Mouse (Mus musculus) embryonic facial prominence, embryonic 15.5 days (tissue): ENCODE measurements around the gene Hexim1. TPM values are rescaled to one million over a fixed set of nuclear protein-coding genes. Genes with fewer than 3 reads are reported as not detected.

ENCODE experiments used
- ATAC-seq: fragments of 200-750 bp; cut with Nextera tagmentation; 2 replicates; pipeline ENCODE4 v1.8.0; 2017; ENCODE audit warnings: low read depth, moderate TSS enrichment; ENCODE audit not compliant: insufficient number of reproducible peaks, low FRiP score, low TSS enrichment
- H3K27ac ChIP-seq: fragments of 300-500 bp; sonication (generic); replicated peaks from 2 replicates; pipeline ENCODE4 v1.5.1; 2015; ENCODE audit warnings: mild to moderate bottlenecking, inconsistent platforms
- H3K27me3 ChIP-seq: fragments of 300-500 bp; sonication (generic); 2 replicates; pipeline ENCODE4 v1.6.1; 2015; ENCODE audit warnings: inconsistent platforms
- H3K36me3 ChIP-seq: fragments of 300-500 bp; sonication (generic); 2 replicates; pipeline ENCODE4 v1.6.1; 2015; ENCODE audit warnings: mild to moderate bottlenecking, inconsistent platforms
- H3K4me1 ChIP-seq: fragments of 300-500 bp; sonication (generic); 2 replicates; pipeline ENCODE4 v1.6.1; 2015; ENCODE audit warnings: inconsistent platforms
- H3K4me2 ChIP-seq: fragments of 300-500 bp; sonication (generic); replicated peaks from 2 replicates; pipeline ENCODE4 v1.6.1; 2015; ENCODE audit warnings: mild to moderate bottlenecking, inconsistent platforms
- H3K4me3 ChIP-seq: fragments of 300-500 bp; sonication (generic); replicated peaks from 2 replicates; pipeline ENCODE4 v1.5.1; 2015; ENCODE audit warnings: mild to moderate bottlenecking, inconsistent platforms
- H3K9ac ChIP-seq: fragments of 300-500 bp; sonication (generic); 2 replicates; pipeline ENCODE4 v1.6.1; 2015; ENCODE audit warnings: inconsistent platforms
- H3K9me3 ChIP-seq: fragments of 300-500 bp; sonication (generic); replicated peaks from 2 replicates; pipeline ENCODE4 v1.6.1; 2016; ENCODE audit warnings: inconsistent platforms
- WGBS: fragments of 180-500 bp; shearing (Covaris S2); methylation state at CpG from one replicate; pipeline ENCODE4 v1.1.7; 2015; 5-methylcytosine and 5-hydroxymethylcytosine counted together
- polyA plus RNA-seq: library from polyadenylated mRNA; unstranded; fragments of >200 nt; fragmentation: Nextera tagmentation; extraction: Ambion mirVana; gene quantifications from 2 replicates; pipeline ENCODE4 v1.2.1, GENCODE M21; 2015

Gene Hexim1
- polyA plus RNA-seq, 1 experiment from 2014 or later: 5.9 TPM

DNA sequence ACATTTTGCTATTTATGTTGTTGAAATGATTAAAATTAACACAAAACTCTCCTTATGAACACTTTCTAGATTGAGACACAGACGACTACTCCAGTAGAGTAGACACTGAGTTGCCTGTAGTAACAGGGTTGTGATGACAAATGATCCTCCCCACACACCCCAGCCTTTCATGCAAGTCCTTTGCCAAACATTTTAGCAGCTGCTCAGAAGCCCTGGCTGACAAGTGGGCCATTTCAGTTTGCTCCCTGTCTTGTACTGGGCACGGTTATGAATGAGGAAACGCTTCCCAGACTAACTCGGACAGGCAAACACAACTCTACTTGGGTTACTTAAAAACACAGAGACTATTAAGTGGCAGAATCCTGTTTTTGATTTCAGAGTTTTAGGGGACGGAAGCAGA is 4.3 kb downstream of the Hexim1 start:
- Histone ChIP-seq H3K27me3 (no peaks in the 10 kb centered on the region), H3K4me2 (no peak overlapping the region)

GRCm38 (mm10) chr11:103131701-103132575 is 15.9 kb downstream of the Hexim1 start, which contains the start of gene Hexim2:
Gene Hexim2, plus strand, starts transcription at chr11:103132429.
- H3K36me3 ChIP-seq: no peaks in the 10 kb centered on the region
- no peaks in the 10 kb centered on the region for H3K9me3 ChIP-seq
- 0% methylated on average over 39 of the region's 39 CpGs for WGBS
- peak within 1 kb of the TSS; percentile 98 for H3K9ac ChIP-seq
- H3K27ac ChIP-seq: peak within 1 kb of the TSS; percentile 98
- H3K27me3 ChIP-seq: no peaks in the 10 kb centered on the region
- peaks cover 31% of the 10 kb centered on the region for H3K4me1 ChIP-seq
- peak; percentile 63 for ATAC-seq
- peak within 1 kb of the TSS; percentile 65 for H3K4me2 ChIP-seq
- peak within 1 kb of the TSS; percentile 80 for H3K4me3 ChIP-seq

More for the DNA sequence above, 4.3 kb downstream of the Hexim1 start:
- Histone ChIP-seq H3K36me3 (no peaks in the 10 kb centered on the region), H3K4me1 (peaks cover 8% of the 10 kb centered on the region), H3K27ac (no peak overlapping the region), H3K9ac (no peak overlapping the region), H3K9me3 (no peaks in the 10 kb centered on the region), H3K4me3 (no peak overlapping the region)
- 43% methylated on average over 5 of the region's 5 CpGs for WGBS
- no peak for ATAC-seq

DNA sequence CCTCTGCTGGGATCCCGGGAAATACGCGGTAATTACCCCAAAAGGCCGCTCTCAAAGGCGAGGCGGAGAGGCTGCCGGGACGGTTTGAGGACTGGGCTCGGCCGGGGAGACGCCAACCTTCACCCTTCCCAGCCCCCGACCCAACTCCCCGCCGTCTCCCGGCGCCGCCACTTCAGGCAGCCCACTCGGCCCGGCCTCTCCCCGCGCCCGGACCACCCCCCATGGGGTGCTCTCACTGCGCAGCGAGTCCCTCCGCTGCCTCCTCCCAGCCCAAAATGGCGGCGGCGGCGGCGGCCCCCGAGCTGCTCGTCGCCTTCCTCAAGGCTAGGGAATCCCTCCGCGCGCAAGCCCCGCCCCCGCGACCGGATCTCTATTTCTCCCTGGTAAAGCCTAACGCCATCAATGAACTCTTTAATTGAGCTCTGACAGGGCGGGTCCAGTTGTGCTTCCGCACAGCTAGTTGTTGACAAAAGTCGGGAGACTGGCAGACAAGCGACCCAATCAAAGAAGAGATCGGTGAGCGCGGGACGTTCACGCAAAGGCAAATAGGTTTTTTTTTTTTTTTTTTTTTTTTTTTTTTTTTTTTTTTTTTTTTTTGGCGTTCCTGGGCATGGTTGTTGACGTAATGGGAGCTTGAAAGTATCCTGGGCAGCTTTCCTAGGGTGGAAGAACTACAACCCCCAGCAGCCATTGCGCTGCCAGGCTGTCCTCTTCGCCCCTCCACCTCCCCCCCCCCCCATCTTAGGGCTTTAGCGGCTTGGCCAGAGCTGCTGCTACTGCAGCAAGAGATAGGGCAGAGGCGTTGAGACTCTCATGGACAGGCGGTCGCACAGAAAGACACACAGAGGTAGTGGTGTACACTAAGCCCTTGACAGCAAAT is 16.8 kb downstream of the Hexim1 start:
- peak; percentile 93 for ATAC-seq
- peak overlapping the region; percentile 98 for H3K27ac ChIP-seq
- no peaks in the 10 kb centered on the region for H3K9me3 ChIP-seq
- peaks cover 31% of the 10 kb centered on the region for H3K4me1 ChIP-seq
- peak overlapping the region; percentile 80 for H3K4me3 ChIP-seq
- under 1% methylated on average over 57 of the region's 58 CpGs for WGBS
- no peaks in the 10 kb centered on the region for H3K27me3 ChIP-seq
- peak overlapping the region; percentile 98 for H3K9ac ChIP-seq
- peak overlapping the region; percentile 65 for H3K4me2 ChIP-seq
- H3K36me3 ChIP-seq: no peaks in the 10 kb centered on the region

- H3K27ac ChIP-seq: peak overlapping the region; percentile 75
- H3K4me2 ChIP-seq: peak overlapping the region; percentile 65
- no peak for ATAC-seq
- no peaks in the 10 kb centered on the region for H3K27me3 ChIP-seq
- peak overlapping the region; percentile 33 for H3K9ac ChIP-seq
- peak overlapping the region; percentile 35 for H3K4me3 ChIP-seq
- H3K36me3 ChIP-seq: peaks cover 5% of the 10 kb centered on the region
- H3K4me1 ChIP-seq: peaks cover 31% of the 10 kb centered on the region
- 50% methylated on average over 6 of the region's 6 CpGs for WGBS
- no peaks in the 10 kb centered on the region for H3K9me3 ChIP-seq
Observed at GRCm38 (mm10) chr11:103133456-103134185, 17.6 kb downstream of the Hexim1 start.

- H3K4me1 ChIP-seq: peaks cover 31% of the 10 kb centered on the region
- no peak overlapping the region for H3K4me2 ChIP-seq
- H3K4me3 ChIP-seq: no peak overlapping the region
- 57% methylated on average over 3 of the region's 3 CpGs for WGBS
- H3K9me3 ChIP-seq: no peaks in the 10 kb centered on the region
- ATAC-seq: no peak
- H3K9ac ChIP-seq: no peak overlapping the region
- H3K27ac ChIP-seq: peak overlapping the region; percentile 75
- no peaks in the 10 kb centered on the region for H3K27me3 ChIP-seq
- H3K36me3 ChIP-seq: peaks cover 11% of the 10 kb centered on the region
Observed at GRCm38 (mm10) chr11:103134221-103134620, 18.2 kb downstream of the Hexim1 start.

DNA sequence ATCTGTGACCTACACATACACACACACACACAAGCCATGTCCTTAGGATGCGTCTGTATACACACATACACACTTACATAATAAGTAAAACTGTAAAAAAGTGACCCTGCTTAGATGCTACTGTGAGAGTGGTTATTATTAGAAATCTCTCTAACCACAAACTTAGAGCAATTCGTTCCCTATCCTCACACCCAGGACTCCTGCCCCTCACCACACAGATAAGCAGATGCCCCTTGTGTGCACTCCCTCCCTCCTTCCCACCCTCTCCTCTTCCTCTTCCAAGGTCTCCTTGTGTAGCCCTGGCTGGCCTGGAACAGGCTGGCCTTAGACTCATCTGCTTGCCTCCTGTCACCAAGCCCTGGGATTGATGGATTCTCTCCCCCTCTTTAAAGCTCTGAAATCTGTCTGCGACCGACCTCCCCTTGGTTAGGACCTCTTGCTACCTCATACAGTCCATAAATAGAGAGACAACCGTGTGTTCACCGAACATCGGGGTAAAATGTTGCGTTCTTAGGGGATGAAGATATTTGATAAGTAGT is 20.1 kb downstream of the Hexim1 start:
- 84% methylated on average over 8 of the region's 8 CpGs for WGBS
- Histone ChIP-seq H3K27ac (no peak overlapping the region), H3K36me3 (peaks cover 13% of the 10 kb centered on the region), H3K9ac (no peak overlapping the region), H3K27me3 (no peaks in the 10 kb centered on the region), H3K4me1 (peaks cover 32% of the 10 kb centered on the region), H3K4me2 (no peak overlapping the region), H3K9me3 (no peaks in the 10 kb centered on the region), H3K4me3 (no peak overlapping the region)
- no peak for ATAC-seq

DNA sequence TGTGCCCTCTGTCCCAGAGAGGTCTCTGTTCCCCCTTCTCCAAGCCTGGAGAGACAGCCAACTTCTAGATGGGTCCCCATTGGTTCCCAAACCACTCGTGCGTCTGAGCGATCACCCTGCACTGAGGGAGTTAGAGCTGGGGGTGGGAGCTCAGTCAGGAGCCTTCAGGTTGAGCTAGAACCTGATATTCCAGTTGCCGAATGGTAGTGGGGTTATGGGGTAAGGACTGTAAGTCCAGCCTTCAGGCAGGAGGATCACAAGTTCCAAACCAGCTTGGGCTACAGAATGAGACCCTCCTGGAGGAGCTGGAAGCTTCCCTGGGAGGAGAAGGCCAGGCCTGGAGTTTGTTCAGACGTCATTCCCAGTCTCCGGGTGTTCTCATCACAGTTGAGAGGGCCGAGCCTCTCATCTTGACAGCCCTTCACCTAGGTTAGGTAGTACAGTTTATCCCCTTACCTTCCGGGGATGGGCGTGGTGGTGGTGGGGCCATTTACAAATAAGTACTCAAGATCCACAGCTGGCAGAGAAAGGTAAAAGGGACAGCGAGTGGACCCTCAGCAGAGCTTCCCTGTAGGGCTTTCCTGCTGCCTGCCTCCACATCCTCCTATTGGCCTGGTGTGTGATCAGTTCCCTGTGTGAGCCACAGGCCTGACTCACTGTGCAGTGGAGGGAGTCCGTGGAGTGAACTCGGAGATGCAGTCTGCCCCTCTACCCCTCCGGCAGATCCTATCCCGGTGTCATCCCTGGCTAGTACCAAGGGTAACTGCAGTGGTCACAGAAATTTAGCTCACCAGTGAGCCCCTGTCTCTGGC is 24.1 kb downstream of the Hexim1 start:
- Histone ChIP-seq H3K4me3 (no peak overlapping the region), H3K36me3 (peaks cover 13% of the 10 kb centered on the region), H3K4me2 (no peak overlapping the region), H3K27ac (peak overlapping the region; percentile 88), H3K9ac (no peak overlapping the region), H3K27me3 (no peaks in the 10 kb centered on the region), H3K9me3 (no peaks in the 10 kb centered on the region), H3K4me1 (peaks cover 40% of the 10 kb centered on the region)
- 64% methylated on average over 14 of the region's 14 CpGs for WGBS
- no peak for ATAC-seq

GRCm38 (mm10) chr11:103140763-103141100 is 24.7 kb downstream of the Hexim1 start:
- no peak overlapping the region for H3K9ac ChIP-seq
- H3K27ac ChIP-seq: peak overlapping the region; percentile 88

GRCm38 (mm10) chr11:103141101-103141943 is 25.3 kb downstream of the Hexim1 start:
- H3K27ac ChIP-seq: peak overlapping the region; percentile 88
- no peak overlapping the region for H3K4me2 ChIP-seq
- H3K9me3 ChIP-seq: no peaks in the 10 kb centered on the region
- WGBS: 25% methylated on average over 11 of the region's 11 CpGs
- H3K27me3 ChIP-seq: no peaks in the 10 kb centered on the region
- H3K4me1 ChIP-seq: peaks cover 44% of the 10 kb centered on the region
- H3K9ac ChIP-seq: no peak overlapping the region
- 0 out of 2 replicates have a peak, but pooled peaks have one; percentile 64 for ATAC-seq
- no peak overlapping the region for H3K4me3 ChIP-seq
- H3K36me3 ChIP-seq: peaks cover 13% of the 10 kb centered on the region

More at GRCm38 (mm10) chr11:103140763-103141100, 24.7 kb downstream of the Hexim1 start:
- Histone ChIP-seq H3K9me3 (no peaks in the 10 kb centered on the region), H3K4me1 (peaks cover 44% of the 10 kb centered on the region), H3K36me3 (peaks cover 13% of the 10 kb centered on the region), H3K27me3 (no peaks in the 10 kb centered on the region), H3K4me2 (no peak overlapping the region), H3K4me3 (no peak overlapping the region)
- ATAC-seq: no peak
- WGBS: 39% methylated on average over 6 of the region's 6 CpGs
